Mouse (Mus musculus): Measurements from ENCODE around the gene Olfr1170.

The Olfr1170 gene

GRCm38 (mm10) chr2:88228234-88228633 lies at the start of gene Olfr1170:
Olfr1170 (minus strand) TSS chr2:88228334.
- no peak for DNase-seq (ENCODE audit: low spot score in 2 of 2)

GRCm38 (mm10) chr2:88220784-88221183 lies 7.3 kb downstream of the Olfr1170 start:
- DNase-seq (ENCODE audit: low spot score in 2 of 2), result no peak

- no peak for DNase-seq (ENCODE audit: low spot score in 2 of 2)
These were observed 46.6 kb downstream of the Olfr1170 start, which contains the start of gene Olfr1168 for GRCm38 (mm10) chr2:88181580-88181979. Olfr1168 (plus strand) TSS chr2:88181880.

All from spleen, postnatal 14 days (tissue).